ENCODE assay signal across 8 mouse cellular contexts in genomic region chr4:84545204-84545871, GRCm38 (mm10).
DNase-seq lines count a peak whose midpoint lies in the region; ATAC-seq and TF ChIP-seq lines count a peak whose summit lies in the region.

No protein-coding gene starts in this region.

- H3K27ac ChIP-seq in forebrain, postnatal 0 days (ENCODE audit: low read depth, low read length), result no peak overlapping the region
- H3K27ac ChIP-seq in layer of hippocampus, adult 2 months, result no peak overlapping the region
- peak overlapping the region; percentile 78 for H3K27ac ChIP-seq in lung, embryonic 16.5 days (ENCODE audit: low read length)

- H3K27me3 ChIP-seq in forebrain, postnatal 0 days (ENCODE audit: insufficient read depth, low read length), result peaks cover 19% of the 10 kb centered on the region
- H3K27me3 ChIP-seq in lung, embryonic 16.5 days (ENCODE audit: control insufficient read depth, insufficient read depth, low read depth, low read length), result peaks cover 18% of the 10 kb centered on the region

- no peaks in the 10 kb centered on the region for H3K9me3 ChIP-seq in forebrain, postnatal 0 days (ENCODE audit: low read length)
- no peaks in the 10 kb centered on the region for H3K9me3 ChIP-seq in lung, embryonic 16.5 days (ENCODE audit: control insufficient read depth, low read length)

- TF ChIP-seq CTCF in brain, embryonic 14.5 days (IDR thresholded peaks at IDR 0.05; ENCODE audit: borderline replicate concordance, extremely low read depth, insufficient read depth, insufficient read length), result no peak
- no peak for TF ChIP-seq CTCF in forebrain, postnatal 0 days (IDR thresholded peaks at IDR 0.05; ENCODE audit: low read depth)
- no peak for TF ChIP-seq CTCF in layer of hippocampus, adult 2 months (conservative IDR thresholded peaks at IDR 0.05)

- WGBS in forebrain, postnatal 0 days, result 2% methylated on average over 55 of the region's 62 CpGs
- WGBS in lung, embryonic 16.5 days, result under 1% methylated on average over 54 of the region's 62 CpGs

- H3K4me1 ChIP-seq in forebrain, postnatal 0 days (ENCODE audit: insufficient read depth), result no peaks in the 10 kb centered on the region
- H3K4me1 ChIP-seq in lung, embryonic 16.5 days (replicated peaks; ENCODE audit: control insufficient read depth, insufficient read depth, low read length), result peaks cover 5% of the 10 kb centered on the region

- peak overlapping the region; percentile 99 for H3K4me2 ChIP-seq in forebrain, postnatal 0 days (ENCODE audit: low read depth)
- peak overlapping the region; percentile 88 for H3K4me2 ChIP-seq in lung, embryonic 16.5 days (ENCODE audit: low read depth, low read length)

- intact Hi-C loops in heart, postnatal 36 days (cut with DNase I), result loop anchor here (10.0 kb wide), 1 partner anchor 481 kb away; no protein-coding TSS in a partner anchor

- TF ChIP-seq POLR2A in brain, embryonic 14.5 days (IDR thresholded peaks at IDR 0.05; ENCODE audit: borderline replicate concordance, extremely low read depth, insufficient read depth, insufficient read length, poor library complexity, severe bottlenecking), result 0 out of 2 replicates have a peak, but pooled peaks have one; percentile 25

- peak; percentile 96 for DNase-seq in NIH3T3 (ENCODE audit: low read depth)
- DNase-seq in brain, embryonic 14.5 days (ENCODE audit: low read depth), result peak; percentile 80
- peak; percentile 46 for DNase-seq in forebrain, postnatal 0 days
- peak; percentile 62 to 78 for DNase-seq in heart, postnatal 36 days
- peak; percentile 5 to 20 for DNase-seq in layer of hippocampus, adult 2 months (ENCODE audit: low spot score in 2 of 2)
- peak; percentile 76 for DNase-seq in ovary, postnatal 14 days (ENCODE audit: low spot score)

- ATAC-seq in forebrain, postnatal 0 days, result peak; percentile 85
- ATAC-seq in lung, embryonic 16.5 days (ENCODE audit: low read depth), result peak; percentile 90
- ATAC-seq in monocyte, adult 5-6 weeks (replicated peaks; ENCODE audit: insufficient number of reproducible peaks, low FRiP score, low TSS enrichment, poor library complexity, severe bottlenecking), result no peak

- peak overlapping the region; percentile 49 for H3K4me3 ChIP-seq in forebrain, postnatal 0 days (ENCODE audit: low read depth, low read length)
- peak overlapping the region; percentile 56 for H3K4me3 ChIP-seq in layer of hippocampus, adult 2 months
- peak overlapping the region; percentile 65 for H3K4me3 ChIP-seq in lung, embryonic 16.5 days (ENCODE audit: low read length)

- no peaks in the 10 kb centered on the region for H3K36me3 ChIP-seq in forebrain, postnatal 0 days (ENCODE audit: insufficient read depth)
- H3K36me3 ChIP-seq in lung, embryonic 16.5 days (ENCODE audit: control insufficient read depth, insufficient read depth, low read length), result no peaks in the 10 kb centered on the region

- H3K9ac ChIP-seq in forebrain, postnatal 0 days, result peak overlapping the region; percentile 43
- peak overlapping the region; percentile 77 for H3K9ac ChIP-seq in lung, embryonic 16.5 days (ENCODE audit: low read length)

Comparison
In these comparisons a context has a peak if more than half of its experiments do, and no peak if none do; other contexts are left out.
1. DNase-seq: peak in every context shown above with its lines; median percentile 96 in NIH3T3; 80 in brain, embryonic 14.5 days; 76 in ovary, postnatal 14 days; 70 in heart, postnatal 36 days; 46 in forebrain, postnatal 0 days; 12 in layer of hippocampus, adult 2 months.